Mouse (Mus musculus) urinary bladder, postnatal 4 days (tissue): ENCODE results near the gene Tecr.

Experiments used
- DNase-seq, 2 experiments: peaks; one replicate each; pipeline ENCODE4 v3.0.0; 2021 to 2022; ENCODE audit warnings: low spot score in 2 of 2

The Tecr gene

DNA sequence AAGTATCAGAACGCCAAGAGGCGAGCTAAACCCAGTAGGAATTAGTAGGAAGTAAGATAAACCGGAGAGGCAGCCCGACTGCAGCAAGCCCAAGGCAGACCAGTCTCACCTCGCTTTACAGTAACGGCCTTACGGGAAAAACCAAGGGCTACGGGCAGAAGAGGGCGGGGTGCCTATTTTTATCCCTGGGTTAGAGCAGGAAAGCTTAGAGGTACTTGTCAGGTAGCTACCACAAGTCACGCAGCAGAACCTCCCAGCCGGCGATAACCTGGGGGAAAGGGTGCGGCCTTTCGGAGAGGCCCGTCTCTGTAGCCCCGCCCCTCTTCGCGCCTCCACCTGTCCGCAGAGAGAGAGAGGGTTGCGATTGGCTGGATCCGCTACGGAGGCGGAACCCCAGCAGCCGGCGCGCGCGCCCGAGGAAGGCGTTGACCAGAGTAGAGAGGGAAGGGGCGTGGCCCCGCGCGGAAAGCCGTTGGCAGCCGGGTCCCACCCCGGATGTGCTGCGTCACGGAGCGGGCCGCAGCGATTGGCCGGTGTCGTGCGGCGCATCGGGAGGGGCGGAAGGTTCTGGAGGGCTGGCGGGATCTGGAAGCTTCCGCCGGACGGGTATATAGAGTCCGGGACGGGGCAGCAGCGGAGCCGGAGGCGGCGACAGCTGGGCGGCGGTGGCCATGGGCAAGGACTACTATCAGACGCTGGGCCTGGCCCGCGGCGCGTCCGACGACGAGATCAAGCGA is at the start of gene Tecr, which contains the start of gene Dnajb1:
Tecr (minus strand) TSS at position 311 of the 737 bp plus-strand sequence.
Dnajb1 (plus strand) TSS at position 533 of the 737 bp plus-strand sequence.
- DNase-seq: peak; percentile 99 to 100

DNA sequence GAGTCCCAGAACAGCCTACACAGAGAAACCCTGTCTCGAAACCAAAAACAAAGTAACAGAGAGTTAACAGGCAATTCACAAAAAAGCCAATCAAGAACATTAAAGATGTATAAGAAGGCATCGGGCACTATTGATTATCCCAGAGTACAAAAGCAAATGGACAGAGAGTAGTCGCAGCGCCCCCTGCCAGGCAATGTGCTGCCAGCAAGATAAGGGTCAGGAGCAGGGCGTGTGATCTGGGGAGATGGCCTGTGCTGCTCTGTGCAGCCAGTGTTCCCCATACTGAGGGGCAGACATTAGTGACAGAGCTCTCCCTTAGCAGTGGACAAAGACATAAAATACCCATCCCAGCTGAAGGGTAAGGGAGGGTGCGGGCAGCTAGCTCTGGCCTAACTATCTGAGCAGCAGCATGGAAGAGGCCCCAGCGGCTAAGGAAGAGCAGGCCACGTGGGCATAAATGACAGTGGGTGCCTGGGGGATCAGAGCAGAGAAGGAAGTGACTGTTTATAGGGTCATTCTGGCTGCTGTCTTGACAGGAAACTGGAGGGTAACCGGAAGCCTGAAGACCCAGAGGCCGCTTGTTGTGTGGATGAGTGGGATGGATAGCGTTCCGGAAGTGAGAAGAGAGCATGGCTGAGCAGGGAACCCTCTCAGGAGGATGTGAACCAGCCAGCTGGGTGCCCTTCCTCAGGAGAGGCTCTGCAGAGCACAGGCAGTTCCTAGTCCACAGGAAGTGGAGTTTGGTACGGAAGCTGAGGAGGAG is 48.9 kb upstream of the Tecr start:
- no peak for DNase-seq

DNA sequence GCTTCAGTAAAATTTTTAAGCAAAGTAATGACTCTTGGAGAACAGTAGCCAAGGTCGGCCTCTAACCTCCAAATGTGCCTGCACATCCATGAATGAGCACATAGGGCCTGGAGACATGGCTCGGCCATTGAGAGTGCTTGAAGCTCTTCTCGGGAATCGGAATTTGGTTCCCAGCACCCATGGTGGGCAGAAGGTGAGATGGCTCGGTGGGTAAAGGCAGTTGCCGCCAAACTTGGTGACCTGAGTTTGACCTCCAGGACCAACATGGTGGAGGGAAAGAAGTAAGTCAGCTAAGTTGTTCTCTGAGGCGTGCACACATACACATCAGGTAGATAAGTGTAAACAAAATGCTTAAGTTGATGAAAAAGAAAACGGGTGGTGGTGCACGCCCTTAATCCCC is 48.3 kb upstream of the Tecr start:
- no peak for DNase-seq

DNA sequence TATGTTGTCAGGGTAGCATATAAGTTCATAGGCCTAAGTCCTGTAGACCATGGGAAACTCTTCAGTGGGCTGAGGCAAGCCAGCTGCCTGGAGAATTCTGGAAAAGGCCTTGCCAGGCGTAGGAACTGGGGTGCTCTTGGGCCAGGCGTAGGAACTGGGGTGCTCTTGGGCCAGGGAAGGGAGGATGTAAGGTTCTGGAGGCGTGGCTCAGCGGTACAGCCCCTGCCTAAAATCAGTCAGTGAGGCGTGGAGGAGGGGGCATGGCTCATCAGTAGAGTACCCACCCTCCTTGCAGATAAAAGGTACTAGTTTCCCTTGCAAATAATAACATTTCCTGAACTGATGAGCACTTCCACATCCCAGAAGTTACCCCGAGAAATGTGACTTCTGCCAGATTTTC is 47.0 kb upstream of the Tecr start:
- no peak for DNase-seq

DNA sequence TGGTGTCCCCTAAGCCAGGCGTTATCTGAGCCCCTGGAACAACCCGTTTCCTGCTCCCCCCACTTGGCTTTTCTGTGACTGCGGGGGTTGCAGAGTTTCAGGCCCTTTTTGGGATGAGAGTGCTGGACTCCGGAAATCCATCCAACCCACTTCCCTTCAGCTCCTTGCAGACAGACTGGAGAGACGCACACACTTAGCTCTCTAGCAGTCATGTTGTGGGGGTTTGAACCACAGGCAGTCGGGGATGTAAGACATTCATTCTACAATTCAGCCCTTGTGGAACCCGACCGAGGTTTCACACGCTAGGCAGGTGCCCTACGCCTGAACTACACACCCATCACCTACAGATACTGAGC is 45.9 kb upstream of the Tecr start:
- DNase-seq: no peak

DNA sequence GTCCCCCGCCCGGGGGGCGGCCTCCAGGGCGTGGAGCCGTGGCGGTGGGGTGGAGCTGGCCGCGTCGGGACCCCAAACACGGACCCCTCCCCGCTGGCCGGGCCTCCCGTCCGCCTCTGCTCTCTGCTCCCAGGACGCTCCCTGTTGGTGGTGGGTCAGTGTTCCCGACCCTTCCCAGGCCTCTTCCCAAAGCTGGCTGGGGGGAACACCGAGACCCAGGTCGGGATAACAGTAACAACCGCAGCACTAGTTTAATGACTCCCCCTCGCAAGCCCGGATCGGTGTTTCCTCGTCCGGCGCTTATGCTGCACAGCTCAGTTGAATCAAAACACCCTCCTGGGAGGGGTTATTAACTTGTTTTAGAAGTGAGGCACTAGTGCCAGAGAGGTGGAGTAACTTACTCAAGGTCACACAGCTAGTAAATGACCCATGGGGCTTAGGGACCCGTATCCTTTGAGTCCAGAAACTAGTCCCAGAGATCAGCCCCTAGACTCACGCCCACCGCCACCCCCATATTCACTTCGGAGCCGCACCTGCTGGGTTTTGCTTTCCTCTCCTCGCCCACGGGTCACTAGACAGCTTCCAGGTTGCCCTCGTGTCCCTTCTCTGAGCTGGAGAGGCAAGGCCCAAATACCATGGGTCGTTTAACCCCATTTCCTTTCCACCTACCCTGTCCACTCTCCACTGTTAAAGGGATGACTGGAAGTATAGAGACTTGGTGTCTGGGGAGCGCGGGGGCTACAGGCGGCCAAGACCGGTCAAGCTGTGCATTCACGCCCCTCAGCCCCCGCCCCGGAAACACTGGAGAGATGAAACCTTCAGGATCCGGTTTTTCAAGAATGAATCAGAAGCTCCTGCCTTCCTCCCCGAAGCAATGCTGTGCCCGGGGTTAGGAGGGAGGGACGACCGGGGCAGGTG is 45.2 kb upstream of the Tecr start:
- no peak for DNase-seq

DNA sequence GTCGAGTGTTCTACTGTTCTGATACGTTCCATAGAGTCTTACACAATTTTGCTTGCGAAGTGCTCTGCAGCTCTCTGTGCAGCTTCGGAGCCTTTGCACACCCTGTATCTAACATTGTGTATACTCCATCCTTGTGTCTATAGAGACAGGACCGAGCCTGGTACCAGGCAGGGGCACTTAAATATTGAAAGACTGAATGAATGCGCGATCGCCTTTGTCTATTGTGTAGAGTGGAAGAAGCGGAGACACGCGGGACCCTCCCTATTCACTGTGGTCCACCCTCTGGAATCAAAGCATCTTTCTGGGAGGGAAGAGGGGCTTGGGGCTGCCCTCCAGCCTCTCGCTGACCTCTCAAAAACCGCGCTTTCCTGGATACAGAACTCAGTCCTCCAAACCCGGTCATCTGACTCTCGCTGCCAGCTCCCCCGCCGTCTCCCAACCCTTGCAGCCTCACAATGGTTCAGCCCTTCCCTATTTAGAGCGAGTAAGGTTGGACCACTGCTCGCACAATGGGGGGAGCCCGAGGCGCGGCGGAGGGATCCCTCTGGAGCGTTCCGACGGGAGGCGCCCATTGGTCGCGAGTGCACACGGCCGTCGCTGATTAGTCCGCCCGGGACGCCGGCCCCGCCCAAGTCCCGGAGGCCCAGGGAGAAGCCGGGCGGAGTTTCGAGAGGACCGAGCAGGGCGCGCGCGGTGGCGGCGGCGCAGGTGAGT is 44.4 kb upstream of the Tecr start, which contains the start of gene Gipc1:
Gipc1 (plus strand) TSS at position 648 of the 714 bp plus-strand sequence.
- DNase-seq: peak; percentile 94 to 96

DNA sequence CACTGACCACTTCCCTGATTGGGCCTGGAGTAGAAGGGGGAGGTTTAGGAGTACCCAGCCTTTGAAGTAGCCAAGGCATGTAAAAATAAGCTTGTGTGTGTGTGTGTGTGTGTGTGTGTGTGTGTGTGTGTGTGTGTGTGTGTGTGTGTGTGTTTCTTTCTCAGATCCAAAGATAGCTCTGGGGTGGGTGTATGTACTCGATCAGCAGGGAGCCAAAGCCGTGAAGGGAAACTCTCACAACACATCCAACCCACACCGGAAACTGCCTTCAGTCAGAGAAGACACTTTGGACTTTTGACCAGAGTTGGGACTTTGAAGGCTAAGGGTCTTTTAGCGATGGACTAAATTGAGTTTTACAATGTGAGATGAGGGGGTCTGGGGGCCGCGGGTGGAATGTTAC is 41.9 kb upstream of the Tecr start:
- DNase-seq: no peak

DNA sequence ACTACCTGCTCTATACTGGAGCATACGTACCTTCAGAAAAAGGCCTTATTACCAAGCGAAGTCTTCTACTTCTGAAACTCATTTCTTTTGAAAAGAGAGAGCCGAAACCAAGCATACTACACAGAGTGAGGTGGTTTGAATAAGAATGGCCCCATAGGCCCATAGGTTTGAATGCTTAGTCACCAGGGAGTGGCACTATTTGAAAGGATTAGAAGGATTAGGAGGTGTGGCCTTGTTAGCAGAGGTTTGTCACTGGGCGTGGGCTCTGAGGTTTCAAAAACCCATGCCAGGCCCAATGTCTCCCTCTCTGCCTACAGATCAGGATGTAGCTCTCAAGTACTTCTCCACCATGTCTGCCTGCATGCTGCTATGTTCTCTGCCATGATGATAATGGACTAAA is 40.3 kb upstream of the Tecr start:
- no peak for DNase-seq

DNA sequence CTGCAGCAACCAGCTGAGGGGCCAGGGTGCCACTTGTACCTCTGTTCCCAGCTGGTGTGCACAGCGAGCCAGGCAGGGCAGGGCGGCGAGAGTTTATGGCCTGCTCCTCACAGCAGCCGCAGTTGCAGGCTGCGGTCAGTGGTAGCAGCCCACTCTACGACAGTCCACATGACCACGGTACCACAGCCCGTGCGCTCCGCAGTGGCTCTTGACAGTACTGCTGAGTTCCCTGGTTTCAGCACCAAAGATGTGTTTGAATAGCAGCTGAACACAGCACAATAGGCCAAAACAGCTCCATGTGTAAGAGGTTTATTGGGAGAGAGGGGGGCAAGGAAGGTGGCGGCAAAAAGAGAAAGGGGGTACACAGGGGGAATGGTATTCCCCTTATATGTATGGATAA is 39.7 kb upstream of the Tecr start:
- no peak for DNase-seq

DNA sequence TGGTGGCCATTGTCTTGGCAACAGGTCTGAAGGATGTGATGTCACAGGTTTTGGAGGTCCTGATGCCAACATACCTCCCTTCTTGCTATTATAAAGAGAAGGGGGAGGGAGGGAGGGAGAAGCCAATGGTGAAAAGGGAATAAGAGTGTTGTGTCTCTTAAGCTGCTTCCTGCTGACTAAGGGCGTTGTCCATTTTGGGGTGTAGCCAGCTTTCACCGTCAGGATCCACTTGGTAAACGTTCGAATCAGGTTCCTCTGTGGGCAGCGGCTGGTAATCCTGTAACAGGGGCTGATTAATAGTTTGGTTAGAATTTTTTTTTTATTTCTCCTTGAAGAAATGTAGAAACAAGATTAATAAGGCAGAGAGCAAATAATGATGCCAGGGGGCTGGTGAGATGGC is 31.9 kb upstream of the Tecr start:
- DNase-seq: no peak

DNA sequence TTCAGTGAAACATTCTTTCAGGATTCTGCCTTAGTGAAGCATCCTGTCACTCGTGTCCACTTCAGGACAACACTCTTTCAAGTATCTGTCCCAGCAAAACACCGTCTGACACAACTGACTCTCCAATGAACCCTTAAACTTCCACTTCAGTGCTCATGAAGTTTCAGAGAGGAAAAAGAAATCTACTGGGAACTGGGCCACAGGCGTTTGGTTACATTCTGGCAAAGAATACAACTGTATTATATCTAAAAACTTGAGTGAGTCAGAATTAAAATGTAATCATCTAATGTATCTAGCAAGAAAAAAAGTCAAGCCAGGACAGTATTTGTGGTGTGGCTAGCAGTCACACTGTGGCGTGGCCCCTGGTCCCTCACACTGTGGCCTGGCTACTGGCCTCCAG is 31.1 kb upstream of the Tecr start:
- no peak for DNase-seq

DNA sequence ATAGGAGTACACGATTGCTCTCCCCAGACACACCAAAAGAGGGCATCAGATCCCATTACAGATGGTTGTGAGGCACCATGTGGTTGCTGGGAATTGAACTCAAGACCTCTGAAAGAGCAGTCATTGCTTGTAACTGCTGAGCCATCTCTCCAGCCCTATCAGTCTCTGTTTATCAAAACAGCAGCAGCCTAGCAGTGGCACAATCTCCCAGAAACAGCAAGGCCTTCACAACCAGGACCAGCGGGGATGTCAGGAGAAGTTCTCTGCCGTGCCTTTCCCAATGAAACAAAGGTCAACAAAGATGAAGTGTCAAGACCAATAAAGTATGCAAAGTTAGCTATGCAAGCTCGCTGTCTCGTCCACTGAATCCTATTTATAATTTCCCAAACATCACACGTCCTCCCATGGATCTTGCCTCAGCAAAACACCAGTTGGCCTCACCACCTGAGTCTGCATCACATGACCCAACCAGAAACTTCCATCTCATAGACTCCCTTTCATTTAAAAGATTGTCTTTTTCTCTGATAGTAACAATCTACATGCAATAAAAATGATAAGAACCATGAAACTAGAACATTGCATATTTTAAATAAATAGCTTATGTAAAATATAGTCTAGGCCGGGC is 24.4 kb upstream of the Tecr start:
- DNase-seq: no peak

DNA sequence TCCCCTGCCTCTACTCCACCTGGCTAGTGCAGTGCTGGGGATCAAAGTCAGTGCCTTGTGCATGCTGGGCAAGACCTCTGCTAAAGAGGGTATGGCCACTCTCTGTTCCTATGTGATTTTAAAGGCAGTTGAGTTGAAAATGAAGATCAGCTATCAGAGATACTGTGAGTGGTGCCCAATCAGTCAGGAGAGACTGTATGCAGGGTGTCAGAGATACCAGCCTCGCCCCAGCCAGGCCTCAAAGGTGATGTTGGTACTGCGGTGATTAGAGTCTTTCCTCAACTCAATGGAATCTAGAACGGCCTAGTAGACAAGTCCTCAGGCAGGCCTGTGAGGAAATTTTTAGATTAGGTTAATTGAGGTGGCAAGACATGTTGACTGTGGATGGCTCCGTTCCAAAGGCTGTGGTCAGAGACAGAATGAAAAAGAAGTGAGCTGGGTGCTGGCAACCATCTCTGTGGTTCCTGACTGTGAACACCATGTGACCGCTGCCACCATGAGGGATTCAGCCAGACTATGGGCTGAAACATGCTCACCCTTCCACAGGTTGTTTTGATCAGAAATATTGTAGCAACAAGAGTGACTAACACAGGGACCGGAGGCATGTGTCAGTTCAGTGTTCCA is 18.0 kb upstream of the Tecr start:
- no peak for DNase-seq

DNA sequence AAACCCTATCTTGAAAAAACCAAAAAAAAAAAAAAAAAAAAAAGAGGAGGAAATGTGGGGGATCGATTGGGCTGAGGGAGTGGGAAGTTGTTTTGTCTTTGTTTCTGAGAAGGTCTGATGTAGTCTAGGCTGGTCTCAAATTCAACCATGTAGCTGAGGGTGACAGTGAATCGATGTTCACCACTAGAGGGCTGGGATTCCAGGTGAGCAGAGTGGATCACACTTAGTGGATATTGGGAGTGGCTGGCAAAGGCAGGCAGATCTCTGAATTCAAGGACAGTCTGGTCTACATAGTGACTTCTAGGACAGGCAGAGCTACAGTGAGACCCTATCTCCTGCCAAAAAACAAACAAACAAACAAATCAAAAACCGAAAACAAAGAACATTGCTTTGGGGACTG is 17.0 kb upstream of the Tecr start:
- no peak for DNase-seq

DNA sequence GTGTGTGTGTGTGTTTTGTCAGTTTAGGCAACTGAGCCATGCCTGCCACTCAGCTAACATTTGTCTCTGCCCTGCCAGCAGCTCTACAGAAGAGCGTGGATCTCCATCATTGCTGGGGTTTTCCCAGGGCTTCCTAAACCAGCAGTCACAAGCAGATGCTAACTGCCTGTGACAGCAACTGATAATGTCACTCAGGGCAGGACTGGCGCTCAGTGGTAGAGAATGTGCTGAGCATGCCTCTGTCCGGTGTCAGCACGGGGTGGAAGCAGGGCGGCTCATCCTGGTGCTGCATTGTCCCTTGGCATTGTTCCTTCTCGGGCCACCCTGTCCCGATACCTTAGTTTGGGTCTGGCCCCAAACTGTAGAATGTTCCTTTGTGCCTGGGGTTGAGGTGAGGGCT is 15.8 kb upstream of the Tecr start:
- no peak for DNase-seq

DNA sequence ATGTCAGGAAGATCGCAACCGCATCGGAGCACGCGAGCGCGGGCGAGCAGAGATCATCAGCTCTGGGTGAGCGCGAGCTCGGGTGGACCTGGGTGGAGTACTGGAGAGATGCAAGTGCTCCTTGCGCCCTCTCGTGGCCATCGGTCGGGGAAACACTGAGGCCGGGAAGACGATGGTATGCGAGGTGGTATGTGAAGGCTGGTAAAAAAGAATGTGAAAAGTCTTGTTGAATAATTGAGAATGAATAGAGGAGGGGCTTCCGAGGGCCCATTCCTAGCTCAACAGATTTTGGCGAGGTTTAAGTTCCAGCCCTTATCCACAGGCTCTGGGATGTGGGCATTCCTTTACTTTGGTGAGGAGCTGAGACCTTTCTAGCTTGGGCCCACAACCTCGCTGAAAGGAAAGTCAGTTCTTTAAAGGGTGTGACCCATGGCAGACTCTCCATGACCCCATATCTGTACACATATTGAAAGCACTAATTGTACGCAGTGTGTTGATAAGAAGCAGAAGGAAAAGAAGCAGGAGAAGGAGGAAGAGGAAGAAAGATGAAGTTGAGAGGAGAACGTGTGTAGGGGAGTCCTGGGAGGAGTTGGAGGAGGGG is 14.7 kb upstream of the Tecr start:
- DNase-seq: peak; percentile 76 to 90

DNA sequence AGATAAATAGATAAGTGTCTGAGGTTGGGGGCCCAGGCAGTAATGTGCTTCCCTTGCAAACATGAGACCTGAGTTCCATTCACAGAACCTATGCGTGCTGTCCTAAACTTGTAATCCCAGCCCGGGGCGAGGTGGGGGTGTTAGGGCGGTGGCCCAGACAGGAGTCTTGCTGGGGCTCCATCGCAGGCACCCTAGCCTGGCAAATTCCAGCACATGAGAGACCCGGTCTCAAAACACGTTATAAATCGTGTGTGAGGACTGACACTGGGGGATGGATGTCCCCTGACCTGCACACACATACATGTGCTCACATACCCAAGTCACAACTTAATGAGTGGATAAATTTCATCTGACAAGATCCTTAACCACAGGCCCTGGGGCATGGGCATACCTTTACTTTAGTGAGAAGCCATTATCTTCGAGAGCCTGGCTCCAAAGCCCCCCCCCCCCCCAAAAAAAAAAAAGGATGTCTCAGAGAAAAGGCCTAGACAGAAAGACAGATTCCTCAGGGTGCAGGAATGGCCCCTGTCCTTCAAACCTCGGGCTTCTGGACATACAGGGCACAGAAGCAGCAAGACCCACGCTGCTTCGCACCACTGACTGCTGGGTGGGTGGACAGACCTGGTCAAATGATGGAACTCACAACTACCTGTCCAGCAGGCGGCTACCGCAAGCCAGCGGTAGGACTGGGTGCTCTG is 14.1 kb upstream of the Tecr start:
- DNase-seq: no peak

DNA sequence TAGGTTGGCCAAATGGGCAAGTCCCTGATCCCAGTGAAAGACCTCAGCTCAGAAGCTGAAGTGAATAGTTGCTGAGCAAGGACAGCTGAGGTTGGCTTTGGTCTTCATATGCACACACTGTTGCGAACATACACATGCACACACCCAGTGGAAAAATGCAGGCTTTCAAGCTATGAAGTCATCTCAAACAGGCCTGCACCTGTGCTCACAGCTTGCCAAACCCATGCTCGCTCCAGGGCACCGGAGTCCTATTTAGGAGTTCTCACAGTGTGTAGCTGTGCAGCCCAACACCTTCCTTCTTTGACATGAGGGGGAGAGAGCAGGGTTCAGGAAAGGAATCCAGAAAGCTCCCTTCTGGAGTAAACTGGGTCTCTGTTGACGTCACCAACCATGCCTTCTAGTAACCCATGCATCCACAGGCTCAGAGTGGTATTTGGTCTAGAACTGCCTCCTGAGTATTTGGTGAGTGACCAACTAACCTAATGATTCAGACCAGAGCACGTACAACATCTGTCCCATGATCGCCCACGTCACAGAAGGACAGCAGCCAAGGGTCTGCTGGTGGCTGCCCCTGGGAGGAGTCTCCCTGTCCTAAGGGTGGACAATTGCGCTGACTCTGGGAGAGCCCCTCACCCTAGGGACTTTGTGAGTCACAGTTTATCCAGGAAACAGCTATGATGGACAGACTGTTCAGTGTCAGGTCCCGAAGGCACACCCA is 12.0 kb upstream of the Tecr start:
- DNase-seq: peak in 1 of 2 experiments; percentile 36
